Mouse (Mus musculus): ENCODE measurements around the gene Plk3. TPM values are rescaled to one million over a fixed set of nuclear protein-coding genes. Genes with fewer than 3 reads are reported as not detected.

The Plk3 gene
- polyA plus RNA-seq, 1 experiment from 2014 or later, result 2.2 TPM

- H3K36me3 ChIP-seq (ENCODE audit: control insufficient read depth, insufficient read depth), result peaks cover 4% of the 10 kb centered on the region; the same call in 1 of the 2 replicates
- H3K4me3 ChIP-seq (ENCODE audit: low read length), result no peak overlapping the region
- H3K4me1 ChIP-seq (ENCODE audit: control insufficient read depth, insufficient read depth, low read length), result no peaks in the 10 kb centered on the region
- H3K4me2 ChIP-seq (ENCODE audit: low read depth, low read length), result no peak overlapping the region
- H3K27me3 ChIP-seq (ENCODE audit: control insufficient read depth, insufficient read depth, low read length), result no peaks in the 10 kb centered on the region
- ATAC-seq (replicated peaks; ENCODE audit: extremely low read depth, insufficient read depth, low FRiP score), result no peak
- no peak overlapping the region for H3K9ac ChIP-seq (ENCODE audit: low read length)
- no peaks in the 10 kb centered on the region for H3K9me3 ChIP-seq (replicated peaks; ENCODE audit: control insufficient read depth, low read length)
- H3K27ac ChIP-seq (ENCODE audit: low read length), result no peak overlapping the region
- 78% methylated on average over 7 of the region's 7 CpGs for WGBS
Observed at GRCm38 (mm10) chr4:117087948-117088640, 45.7 kb downstream of the Plk3 start.

Small RNA genes lying within 50 kb of the gene (microRNA-seq; reads per million reads assigned to microRNA genes)
- gene Gm22398, result not detected

Other genes with a start within 250 kb of the Plk3 start
- gene Urod, start 139.6 kb downstream of the Plk3 start, polyA plus RNA-seq (2015; fragmentation: Nextera tagmentation; extraction: Ambion mirVana), result 97.1 and 101 TPM in 2 replicates
- gene Hectd3, start 138.6 kb downstream of the Plk3 start, polyA plus RNA-seq (2015; fragmentation: Nextera tagmentation; extraction: Ambion mirVana), result 6.6 and 7.0 TPM in 2 replicates
- 23.6 and 23.8 TPM in 2 replicates for gene Eif2b3, start 114.6 kb downstream of the Plk3 start, polyA plus RNA-seq (2015; fragmentation: Nextera tagmentation; extraction: Ambion mirVana)
- gene Ptch2, start 37.9 kb downstream of the Plk3 start, polyA plus RNA-seq (2015; fragmentation: Nextera tagmentation; extraction: Ambion mirVana), result 2.0 and 2.1 TPM in 2 replicates
- gene Btbd19, start 8.2 kb downstream of the Plk3 start, polyA plus RNA-seq (2015; fragmentation: Nextera tagmentation; extraction: Ambion mirVana), result 3.0 and 4.6 TPM in 2 replicates
- 0.61 and 0.84 TPM in 2 replicates for gene Tctex1d4, start 7.2 kb downstream of the Plk3 start, polyA plus RNA-seq (2015; fragmentation: Nextera tagmentation; extraction: Ambion mirVana)
- gene Rps8, start 22.3 kb upstream of the Plk3 start, polyA plus RNA-seq (2015; fragmentation: Nextera tagmentation; extraction: Ambion mirVana), result 420 and 513 TPM in 2 replicates
- 36.5 and 39.9 TPM in 2 replicates for gene Kif2c, start 48.7 kb upstream of the Plk3 start, polyA plus RNA-seq (2015; fragmentation: Nextera tagmentation; extraction: Ambion mirVana)
- 36.8 and 39.9 TPM in 2 replicates for gene Tmem53, start 118.0 kb upstream of the Plk3 start, polyA plus RNA-seq (2015; fragmentation: Nextera tagmentation; extraction: Ambion mirVana)
- gene Armh1, start 118.2 kb upstream of the Plk3 start, polyA plus RNA-seq (2015; fragmentation: Nextera tagmentation; extraction: Ambion mirVana), result 0.85 and 0.95 TPM in 2 replicates